Mouse (Mus musculus) embryo, embryonic 11 days (tissue): Measurements from ENCODE around the gene Snrpd3.
A peak's percentile ranks its signal among the peaks of the same experiment; 100 is the strongest.
"Not testable (repeated sequence)": the region's sequence is repeated elsewhere in the genome, so short reads cannot be mapped to it uniquely, and the experiment has no call there.

Experiments used
- DNase-seq: peaks from one replicate; pipeline ENCODE4 v3.0.0-alpha.2; 2015

The Snrpd3 gene

DNA sequence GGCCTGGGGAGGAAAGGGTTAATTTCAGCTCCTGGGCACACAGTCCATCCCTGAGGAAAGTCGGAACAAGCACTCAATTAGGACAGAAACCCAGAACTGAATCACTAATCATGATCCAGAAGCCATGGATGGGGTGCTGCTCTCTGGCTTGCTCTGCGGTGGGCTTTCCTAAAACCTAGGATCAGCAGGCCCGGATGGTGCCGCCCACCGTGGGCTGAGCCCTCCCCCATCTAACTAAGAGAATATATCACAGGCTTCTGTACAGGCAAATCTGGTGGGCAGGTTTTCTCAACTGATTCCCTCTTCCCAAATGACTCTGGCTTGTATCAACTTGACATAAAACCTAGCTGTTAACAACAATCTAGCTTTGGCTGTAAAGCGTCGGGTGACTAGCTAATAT lies 30.6 kb downstream of the Snrpd3 start:
- DNase-seq, result no peak

DNA sequence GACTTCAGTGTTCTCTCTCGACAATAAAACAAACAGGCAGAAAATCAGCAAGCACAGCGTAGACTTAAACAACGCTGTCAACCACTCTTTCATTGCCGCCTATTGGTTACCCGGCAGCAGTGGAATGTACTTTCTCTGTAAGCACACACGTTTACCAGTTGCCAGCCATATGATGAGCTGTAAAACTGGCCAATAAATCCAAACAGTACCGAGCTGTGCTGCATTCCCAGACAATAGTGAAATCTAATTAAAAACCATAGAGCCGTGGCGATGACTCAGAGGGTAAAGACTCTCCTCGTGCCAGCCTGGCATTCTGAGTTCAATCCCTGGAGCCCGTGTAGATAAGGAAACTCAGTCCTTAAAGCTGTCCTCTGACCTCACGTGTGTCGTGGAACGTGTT lies 31.1 kb downstream of the Snrpd3 start:
- no peak for DNase-seq

DNA sequence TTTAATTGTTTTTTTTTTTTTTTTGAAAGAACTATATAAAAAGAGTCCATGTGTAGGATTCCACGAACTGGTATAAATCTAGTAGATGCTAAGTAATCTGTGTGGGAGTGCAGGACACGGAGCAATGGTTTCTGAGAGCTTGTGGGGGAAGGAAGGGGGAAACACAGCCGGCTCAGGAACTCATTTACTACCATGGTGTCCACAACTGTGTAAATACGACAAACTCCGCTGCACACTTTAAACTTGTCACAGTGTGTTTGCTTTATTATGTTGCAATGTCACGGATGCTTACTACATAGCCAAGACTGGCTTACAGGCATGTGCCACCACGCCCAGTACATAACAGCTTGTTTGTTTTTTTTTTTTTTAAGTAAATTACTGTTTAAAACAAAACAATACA lies 32.5 kb downstream of the Snrpd3 start:
- DNase-seq, result no peak

DNA sequence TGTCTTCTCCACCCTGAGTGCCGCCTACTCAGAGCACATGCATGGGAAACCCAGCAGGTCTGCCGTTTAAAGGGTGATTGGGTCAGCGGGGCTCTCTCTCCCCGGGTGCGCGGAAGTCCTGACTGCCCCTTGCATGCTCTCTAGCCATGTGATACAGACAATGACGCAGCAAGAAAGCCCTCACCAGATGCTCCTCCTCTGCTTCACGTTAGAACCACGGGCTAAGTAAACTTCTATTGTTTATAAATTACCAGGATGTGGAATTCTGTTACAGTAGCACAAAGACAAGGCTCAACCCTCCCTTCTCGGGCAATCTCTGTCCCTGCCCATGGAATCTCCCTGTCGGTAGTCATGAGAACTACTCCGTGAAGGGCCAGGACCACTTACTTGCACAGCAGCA lies 33.8 kb downstream of the Snrpd3 start:
- DNase-seq, result no peak

DNA sequence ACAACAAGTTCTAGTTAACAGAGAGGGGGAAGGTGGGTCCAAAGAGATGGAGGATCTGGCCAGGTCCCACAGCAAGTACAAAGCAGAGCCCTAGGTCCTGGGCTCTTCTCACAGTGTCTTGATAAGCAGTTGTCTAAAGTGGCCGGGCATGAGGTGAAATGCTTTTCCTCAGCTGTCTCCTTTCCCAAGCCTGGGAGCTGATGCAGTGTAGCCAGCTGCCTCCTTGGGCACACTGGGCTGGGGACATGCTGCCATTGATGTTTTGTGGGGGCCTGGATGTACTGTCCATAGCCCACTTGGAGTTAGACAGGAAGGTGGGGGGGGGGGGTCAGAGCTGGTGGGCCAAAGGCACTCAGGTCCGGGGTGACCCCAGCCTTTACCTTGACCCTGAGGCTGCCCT lies 34.8 kb downstream of the Snrpd3 start:
- DNase-seq, result no peak

DNA sequence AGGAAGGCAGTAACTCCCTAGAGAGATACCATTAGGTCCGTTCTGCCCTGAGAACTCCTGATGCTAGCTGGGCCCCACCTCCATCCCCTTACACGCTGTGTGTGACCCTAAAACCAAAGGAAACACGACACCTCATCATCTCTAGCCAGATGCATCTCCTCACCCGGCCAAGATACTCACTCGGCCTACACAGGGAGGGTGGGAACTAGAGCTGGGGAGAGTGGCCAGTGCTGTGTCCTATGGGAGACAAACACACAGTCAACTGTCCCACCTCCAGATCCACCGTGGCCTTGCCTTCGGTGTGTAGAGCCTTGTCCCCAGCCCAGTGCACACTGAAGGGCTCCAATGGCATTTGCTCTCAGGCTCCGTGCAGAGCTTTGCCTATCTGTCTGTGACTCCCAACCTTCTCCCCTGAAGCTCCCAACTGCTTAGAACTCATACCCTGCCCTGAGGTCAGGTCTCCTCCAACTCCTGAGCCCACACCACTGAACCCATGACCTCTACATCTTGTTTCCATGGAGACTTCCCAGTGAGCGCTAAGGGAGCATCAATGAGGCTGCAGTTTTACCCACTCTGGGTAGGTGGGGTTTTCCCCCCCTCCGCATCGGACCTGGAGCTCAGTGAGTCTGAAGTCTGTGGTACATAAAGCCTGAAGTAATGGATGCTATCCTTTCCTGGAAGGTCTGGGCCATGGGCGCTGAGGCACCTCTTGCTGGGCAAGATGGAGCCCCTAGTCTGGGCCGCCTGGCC lies 35.5 kb downstream of the Snrpd3 start:
- DNase-seq, result no peak

DNA sequence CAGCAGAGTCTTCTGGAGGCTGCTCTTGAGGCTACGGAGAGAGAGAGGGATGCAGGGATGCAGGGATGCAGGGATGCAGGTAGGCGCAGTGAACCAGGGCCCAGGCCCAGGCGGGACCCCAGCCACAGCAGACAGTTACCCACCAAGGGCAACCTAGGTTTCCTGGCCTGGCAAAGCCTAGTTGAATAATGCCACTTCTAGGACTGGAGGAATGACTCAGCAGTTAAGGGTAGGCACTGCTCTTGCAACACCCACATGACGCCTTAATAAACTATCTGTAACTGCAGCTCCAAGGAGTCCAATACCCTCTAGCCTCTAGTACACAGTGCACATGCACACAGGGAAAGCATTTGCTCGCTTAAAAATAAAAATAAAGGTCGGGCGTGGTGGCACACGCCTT lies 36.7 kb downstream of the Snrpd3 start:
- DNase-seq, result no peak

DNA sequence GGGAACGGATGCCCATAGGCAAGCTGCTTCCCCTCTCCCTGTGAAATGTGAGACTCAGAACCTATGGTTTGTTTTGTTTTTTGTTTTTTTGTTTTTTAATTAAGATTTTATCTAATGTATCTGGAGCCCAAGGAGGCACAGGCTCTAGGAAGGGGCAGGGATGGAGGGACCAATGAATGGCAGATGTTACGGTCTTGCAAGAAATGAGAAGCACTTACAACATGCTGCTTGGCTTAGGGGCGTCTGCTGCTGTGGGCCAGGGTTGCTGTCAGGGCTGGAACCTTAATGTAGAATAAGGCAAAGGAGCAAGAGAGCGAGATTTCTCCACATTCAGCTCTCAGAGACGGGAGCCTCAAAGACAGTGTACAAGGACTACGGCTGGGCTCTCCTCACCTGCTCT lies 38.2 kb downstream of the Snrpd3 start:
- no peak for DNase-seq

DNA sequence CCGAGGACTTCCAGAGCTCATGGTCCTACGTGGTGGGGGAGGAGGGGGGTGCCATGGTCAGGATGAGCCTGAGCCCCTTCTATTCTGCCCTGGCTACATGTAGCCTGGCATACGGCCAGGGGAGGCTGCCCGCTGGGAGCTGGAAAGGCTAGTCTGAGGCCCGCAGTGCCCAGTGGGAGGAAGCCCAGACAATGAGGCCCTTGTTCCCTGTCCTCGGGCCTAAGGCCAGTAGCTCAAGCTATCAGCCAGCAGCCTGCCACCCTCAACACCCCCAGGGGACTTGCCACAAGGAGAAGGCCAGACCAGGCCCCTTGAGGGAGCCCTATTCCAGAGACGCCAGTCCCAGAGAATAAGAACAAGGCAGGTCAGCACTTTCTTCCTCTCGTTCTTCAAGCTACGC lies 38.7 kb downstream of the Snrpd3 start:
- DNase-seq, result no peak

DNA sequence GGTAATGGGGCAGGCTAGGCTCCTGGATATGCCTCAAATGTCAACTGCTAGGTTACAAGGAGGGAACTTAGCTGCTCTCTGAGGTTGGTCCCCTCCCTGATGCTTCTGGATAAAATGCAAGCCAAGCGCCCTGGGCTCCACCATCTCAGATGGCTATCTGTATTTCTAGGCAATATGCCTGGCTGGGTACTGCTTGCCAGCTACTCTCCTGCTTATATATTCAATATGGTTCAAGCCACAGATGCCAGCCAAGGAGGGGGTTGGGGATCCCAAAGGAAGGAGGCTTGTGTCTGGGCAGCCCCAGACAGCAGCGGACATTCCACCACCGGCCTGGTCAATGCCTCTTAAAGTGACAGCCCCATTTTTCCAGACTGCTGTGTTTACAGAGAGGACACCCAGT lies 41.2 kb downstream of the Snrpd3 start:
- DNase-seq, result no peak

DNA sequence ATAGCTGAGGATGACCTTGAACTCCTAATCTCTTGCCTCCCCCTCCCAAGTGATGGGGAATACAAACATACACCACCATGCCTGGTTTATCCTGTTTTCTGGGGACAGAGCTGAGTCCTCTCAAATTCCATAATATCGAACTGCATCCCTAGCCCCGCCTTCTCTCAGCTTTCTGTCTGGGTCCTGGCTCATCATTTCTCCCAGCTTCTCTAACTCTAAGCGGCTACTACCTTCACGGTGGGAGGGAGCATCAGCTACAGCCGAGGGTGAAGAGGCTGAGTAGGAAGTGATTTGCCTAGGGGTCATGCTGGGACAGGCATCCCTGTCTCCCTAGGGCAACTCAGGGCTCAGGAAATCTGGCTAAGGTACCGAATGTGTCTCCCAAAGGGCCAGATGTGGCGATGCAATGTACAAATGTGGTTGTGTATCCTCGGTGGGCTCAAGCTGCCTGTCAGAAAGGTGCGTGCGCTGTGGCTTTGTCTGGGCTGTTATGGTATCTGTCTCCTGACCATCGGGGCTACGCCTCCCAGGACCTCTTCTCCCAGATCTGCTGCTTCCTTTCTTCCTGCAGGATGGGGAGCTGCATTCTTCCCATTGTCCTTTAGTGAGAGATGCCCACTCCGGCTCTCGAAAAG lies 41.8 kb downstream of the Snrpd3 start:
- DNase-seq, result no peak

DNA sequence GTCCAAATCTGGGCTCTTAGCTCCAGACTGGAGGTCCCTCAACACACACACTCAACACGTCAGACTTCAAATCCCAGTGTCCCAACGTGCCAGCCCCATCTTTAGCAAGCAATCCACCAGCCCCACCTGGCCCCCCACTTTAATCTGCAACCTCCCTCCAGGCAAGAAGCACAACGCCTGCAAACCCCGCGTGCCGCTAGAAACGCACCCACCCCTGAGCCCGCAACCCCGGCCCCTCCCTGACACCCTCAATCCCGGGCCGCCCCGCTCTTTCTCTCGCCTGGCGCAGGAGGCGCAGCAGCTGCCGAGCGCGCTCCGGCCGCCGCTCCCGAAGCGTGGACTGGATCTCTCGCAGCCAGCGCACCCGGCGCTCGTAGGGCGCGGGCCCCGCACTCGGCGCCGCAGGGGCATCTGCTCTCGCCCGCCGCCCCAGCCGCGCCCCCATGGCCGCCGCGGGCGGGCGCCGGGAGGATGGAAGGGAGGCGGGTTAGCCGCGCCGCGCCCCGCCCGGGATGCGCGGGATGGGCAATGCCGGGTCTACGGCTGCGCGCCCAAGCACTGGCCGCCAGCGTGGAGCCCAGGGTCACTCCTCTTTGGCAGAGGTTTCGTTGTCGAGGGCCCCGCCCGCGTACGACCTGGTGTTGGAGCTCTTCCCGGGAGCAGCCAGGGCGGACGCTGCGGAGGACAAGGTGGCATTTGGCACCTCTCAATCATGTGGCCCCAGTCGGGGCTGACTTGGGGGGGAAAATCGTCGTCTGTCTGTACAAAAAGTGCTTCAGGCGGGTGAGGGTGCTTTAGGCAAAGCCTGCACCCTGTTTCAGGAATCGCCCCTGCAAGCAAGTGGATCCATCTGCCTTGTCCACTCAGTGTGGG lies 42.6 kb downstream of the Snrpd3 start, which contains the start of gene Lrrc75b:
Lrrc75b (minus strand) TSS at position 655 of the 873 bp plus-strand sequence.
- peak; percentile 73 for DNase-seq

DNA sequence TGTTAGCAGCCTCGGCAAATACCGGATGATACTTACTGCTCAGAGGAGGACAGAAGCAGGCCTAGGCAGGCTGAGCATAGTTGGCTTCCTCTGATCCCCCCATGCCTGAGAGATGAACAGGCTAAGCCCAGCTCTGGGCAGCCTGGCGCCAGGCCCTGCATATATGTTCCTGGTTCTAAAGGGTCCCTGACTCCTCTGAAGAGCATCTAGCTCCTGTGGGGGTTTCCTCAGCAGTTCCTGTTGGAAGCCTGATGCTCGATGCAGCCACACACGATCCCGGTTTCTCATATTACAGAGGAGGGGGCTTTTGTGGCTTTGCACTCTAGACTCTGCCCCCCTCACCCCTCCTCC lies 43.2 kb downstream of the Snrpd3 start:
- DNase-seq, result no peak

DNA sequence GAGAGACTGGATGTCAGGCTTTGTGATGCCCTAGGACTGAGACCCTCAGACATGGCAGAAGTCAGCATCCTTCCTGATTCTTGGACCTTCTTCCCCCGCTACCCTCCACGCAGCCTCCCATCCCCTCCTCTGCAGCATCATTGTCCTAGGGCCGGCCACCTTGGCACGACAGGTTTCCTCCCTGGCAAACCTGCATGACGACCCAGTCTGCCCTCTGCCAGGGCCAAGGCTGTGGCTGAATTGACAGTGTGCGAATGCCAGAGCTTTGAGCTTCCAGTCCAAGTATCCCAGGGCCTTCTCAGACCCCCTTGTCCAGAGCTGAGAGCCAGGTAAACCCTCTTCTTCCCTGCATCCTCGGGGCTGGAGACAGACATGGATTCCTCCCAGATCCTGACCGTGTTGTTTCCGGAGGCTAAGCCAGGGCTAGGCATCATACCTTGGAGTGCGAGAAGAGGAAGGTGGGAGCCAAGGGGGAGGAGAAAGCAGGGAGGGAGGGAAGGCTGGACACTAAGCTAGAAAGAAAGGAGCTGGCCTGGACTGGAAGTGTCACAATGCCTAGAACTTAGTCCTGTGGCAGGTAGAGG lies 43.8 kb downstream of the Snrpd3 start, which contains the start of gene Ggt1:
Ggt1 (plus strand) TSS at position 534 of the 584 bp plus-strand sequence.
- no peak for DNase-seq

DNA sequence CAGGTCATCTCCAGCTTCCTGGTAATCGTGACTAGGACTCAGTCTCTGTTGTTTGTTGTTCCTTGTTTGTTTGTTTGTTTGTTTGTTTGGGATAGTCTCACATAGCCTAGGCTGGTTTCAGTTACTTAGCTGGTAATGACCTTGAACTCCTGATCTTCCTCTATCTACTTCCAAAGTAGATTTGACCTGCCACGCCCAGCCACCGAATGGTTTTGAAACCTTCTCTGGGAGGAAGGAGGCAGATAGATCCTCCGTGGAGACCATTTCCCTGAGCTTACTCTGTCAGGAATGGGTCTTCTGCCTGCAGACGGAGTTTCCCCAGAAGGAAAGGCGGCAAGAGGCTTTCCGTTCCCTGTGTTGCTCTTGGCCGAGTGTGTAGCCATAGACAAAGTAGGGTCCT lies 45.2 kb downstream of the Snrpd3 start:
- DNase-seq, result no peak

DNA sequence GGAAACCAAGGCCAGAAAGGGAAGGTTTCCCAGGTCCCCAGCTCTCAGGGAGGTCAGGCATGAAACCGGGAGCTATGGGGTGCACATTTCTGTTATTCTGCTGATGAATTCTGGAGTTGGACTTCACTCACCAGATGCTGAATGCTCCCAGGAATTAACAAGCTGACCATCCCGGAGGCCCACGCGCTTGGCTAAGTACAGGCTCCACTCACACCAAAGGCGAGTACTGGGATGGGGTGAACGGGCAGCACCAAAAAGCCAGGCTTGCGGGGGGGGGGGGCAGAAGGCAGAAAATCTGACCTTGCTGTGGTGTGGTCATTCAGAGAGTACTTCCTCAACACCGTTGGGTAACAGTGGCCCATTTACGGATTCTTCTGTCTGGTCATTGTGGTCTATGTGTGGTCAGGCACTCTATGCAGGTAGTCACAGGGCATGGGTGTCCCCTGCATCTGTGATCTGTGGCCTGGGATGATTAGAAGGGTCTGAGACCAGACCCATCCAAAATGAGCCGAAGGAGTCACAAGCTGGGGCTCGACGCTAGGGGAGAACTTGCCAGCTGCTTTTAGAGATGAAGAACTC lies 47.4 kb downstream of the Snrpd3 start:
- no peak for DNase-seq

DNA sequence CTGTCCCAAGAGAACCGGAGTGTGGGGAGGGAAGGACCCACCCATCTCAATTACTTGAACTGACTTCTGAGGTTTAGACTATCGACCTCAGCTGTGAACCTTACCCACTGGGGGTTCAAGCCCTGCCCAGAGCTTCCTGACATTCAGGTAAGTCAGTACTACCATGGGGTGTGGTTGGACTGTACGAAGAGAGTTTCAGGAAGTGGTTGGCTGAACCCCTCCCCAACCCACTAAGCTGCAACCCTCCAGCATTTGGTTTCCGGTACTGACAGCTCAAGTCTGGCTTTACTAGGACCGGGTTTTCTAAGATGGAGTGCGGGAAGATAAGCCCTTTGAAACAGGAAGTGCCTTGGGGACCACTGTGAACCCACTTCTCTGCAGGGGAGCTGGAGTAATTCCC lies 48.1 kb downstream of the Snrpd3 start:
- no peak for DNase-seq

DNA sequence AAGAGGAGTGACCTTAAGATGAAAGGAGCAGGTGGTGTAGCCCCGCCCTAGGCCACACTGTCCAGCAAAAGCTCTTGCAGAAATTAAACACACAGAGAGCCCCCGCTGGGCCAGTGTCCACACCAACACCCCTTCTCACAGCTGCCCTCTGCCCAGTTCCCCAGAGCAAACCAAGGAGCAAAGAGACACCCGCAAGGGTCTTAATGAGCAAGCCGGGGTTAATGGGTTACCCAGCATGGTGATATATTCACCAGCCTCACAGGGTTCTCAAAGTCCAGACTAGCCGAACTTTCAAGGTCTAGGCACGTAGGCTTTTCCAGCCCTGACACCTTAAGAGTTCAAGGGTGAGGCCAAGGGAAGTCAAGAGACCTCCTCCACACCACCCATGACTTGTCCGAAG lies 48.6 kb downstream of the Snrpd3 start:
- DNase-seq, result no peak

DNA sequence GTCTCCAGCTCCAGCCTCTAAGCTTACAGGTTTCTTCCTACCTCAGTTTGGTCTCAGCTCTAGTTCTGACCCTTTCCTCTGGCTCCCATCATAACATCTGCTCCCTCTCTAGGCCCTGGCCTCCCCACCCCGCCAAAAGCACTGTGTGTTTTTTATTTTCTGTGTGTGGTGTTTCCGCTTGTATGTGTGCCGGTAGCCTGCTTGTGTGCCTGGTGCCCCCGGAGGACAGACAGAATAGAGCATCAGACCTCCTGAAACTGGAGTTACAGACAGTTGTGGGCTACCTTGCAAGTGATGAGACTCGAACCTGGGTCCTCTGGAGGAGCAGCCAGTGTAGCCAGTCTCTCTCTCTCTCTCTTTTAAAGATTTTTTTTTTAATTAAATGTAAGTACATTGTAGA lies 49.0 kb downstream of the Snrpd3 start:
- no peak for DNase-seq

DNA sequence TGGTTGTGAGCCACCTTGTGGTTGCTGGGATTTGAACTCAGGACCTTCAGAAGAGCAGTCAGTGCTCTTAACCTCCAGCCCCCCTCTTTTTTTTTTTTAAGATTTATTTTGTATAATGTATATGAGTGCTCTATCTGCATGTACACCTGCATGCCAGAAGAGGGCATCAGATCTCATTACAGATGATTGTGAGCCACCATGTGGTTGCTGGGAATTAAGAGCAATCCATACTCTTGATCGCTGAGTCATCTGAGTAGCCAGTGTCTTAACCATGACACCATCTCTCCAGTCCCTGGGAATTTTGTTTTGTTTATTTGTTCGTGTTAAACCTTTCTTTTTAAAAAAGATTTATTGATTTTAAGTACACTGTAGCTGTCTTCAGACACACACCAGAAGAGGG lies 49.4 kb downstream of the Snrpd3 start:
- DNase-seq, result not testable (repeated sequence)

DNA sequence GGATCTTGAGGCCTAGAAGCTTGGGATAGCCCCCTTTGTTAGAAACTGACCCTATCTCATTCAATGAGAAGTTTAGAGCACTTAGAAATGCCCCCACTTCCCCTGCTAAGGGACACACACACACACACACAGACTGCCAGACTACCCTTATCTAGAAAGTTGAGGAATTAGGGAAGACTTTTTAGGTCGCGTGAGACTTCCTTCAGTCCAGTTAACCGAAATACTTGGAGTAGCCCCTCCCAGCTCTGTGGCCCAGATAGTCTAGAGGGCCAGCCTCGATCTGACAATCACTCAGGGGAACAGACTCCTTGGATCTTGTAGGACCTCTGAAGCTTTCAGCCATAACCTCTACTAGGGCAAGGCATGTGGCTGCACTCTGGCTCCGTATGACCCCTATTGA lies 50.7 kb downstream of the Snrpd3 start:
- no peak for DNase-seq

DNA sequence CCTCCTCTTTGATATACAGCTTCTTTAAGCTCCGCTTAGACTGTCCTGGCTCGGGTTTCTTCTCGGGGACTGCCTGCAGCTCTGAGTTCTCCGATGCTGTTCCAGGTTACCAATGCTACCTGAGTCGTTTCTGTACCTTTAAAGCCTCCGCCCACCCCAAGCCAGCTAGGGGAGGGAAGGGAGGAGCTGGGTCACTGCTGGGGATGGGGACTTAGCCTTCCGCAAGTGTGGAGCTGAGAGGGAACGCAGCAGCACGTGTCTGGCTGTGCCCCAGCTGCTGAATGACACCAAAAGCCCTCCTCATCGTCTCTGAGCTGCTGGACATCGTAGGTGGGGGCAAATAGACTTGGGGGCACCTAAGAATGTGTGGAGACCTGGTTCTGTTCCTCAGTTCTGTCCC lies 51.1 kb downstream of the Snrpd3 start:
- no peak for DNase-seq

DNA sequence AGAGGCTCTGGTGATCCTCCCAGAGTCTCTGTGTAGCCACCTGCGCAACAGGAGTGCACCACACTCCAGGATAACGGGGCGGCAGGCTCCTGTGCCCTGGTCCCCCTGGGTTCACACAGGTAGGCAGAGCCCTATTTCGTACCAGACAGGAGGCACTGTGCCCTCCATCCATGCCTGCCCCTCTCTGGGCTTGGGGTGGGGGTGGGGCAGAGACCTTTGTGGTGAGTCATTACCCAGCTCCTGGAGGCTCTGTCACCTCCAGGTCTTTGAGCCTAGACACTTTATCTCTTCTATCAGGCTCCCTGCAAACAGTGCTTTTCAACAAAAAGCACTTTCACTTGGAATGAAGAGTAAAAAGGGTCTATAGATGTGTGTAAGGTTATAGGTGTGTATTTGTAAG lies 51.5 kb downstream of the Snrpd3 start:
- no peak for DNase-seq
